Mouse (Mus musculus) stomach, postnatal 0 days (tissue): ENCODE results near the gene Sipa1l2. TPM values are rescaled to one million over a fixed set of nuclear protein-coding genes. Genes with fewer than 3 reads are reported as not detected.
A peak's percentile ranks its signal among the peaks of the same experiment; 100 is the strongest.

Experiments used
- ATAC-seq: fragments of 200-750 bp; cut with Nextera tagmentation; 2 replicates; pipeline ENCODE4 v1.8.0; 2017; ENCODE audit not compliant: low FRiP score, low TSS enrichment
- DNase-seq: peaks from one replicate; pipeline ENCODE4 v3.0.0-alpha.2; 2016; ENCODE audit warnings: low spot score
- H3K27ac ChIP-seq: fragments of 300-500 bp; sonication (generic); replicated peaks from 2 replicates; pipeline ENCODE4 v1.5.1; 2014; ENCODE audit warnings: mild to moderate bottlenecking, control low read depth
- H3K27me3 ChIP-seq: fragments of 300-500 bp; sonication (generic); 2 replicates; pipeline ENCODE4 v1.6.1; 2014; ENCODE audit warnings: low read length; ENCODE audit not compliant: control insufficient read depth, insufficient read depth
- H3K36me3 ChIP-seq: fragments of 300-500 bp; sonication (generic); 2 replicates; pipeline ENCODE4 v1.6.1; 2014; ENCODE audit warnings: low read length, mixed read lengths; ENCODE audit not compliant: control insufficient read depth, insufficient read depth
- H3K4me1 ChIP-seq: fragments of 300-500 bp; sonication (generic); replicated peaks from 2 replicates; pipeline ENCODE4 v1.6.1; 2014; ENCODE audit warnings: antibody characterized with exemption; ENCODE audit not compliant: control insufficient read depth, insufficient read depth
- H3K4me2 ChIP-seq: fragments of 300-500 bp; sonication (generic); replicated peaks from 2 replicates; pipeline ENCODE4 v1.6.1; 2014; ENCODE audit warnings: low read depth, mild to moderate bottlenecking, control low read depth, moderate library complexity
- H3K4me3 ChIP-seq: fragments of 300-500 bp; sonication (generic); 2 replicates; pipeline ENCODE4 v1.5.1; 2014; ENCODE audit warnings: low read depth, low read length, control low read depth
- H3K9ac ChIP-seq: fragments of 300-500 bp; sonication (generic); 2 replicates; pipeline ENCODE4 v1.6.1; 2014; ENCODE audit warnings: mild to moderate bottlenecking, low read length, control low read depth, mixed read lengths
- H3K9me3 ChIP-seq: fragments of 300-500 bp; sonication (generic); 2 replicates; pipeline ENCODE4 v1.6.1; 2016; ENCODE audit warnings: low read length; ENCODE audit not compliant: control insufficient read depth
- CTCF ChIP-seq: IDR thresholded peaks from 2 replicates; pipeline ENCODE4 v1.5.1; 2016; ENCODE audit warnings: antibody characterized with exemption, low read depth, mild to moderate bottlenecking, moderate library complexity
- EP300 ChIP-seq: optimal IDR thresholded peaks from 2 replicates; pipeline ENCODE3; 2016; ENCODE audit warnings: antibody characterized with exemption
- WGBS: fragments of 180-500 bp; shearing (Covaris S2); extraction: QIAGEN DNeasy Blood & Tissue Kit; methylation state at CpG from one replicate; pipeline ENCODE4 v1.1.7; 2014; 5-methylcytosine and 5-hydroxymethylcytosine counted together
- polyA plus RNA-seq: library from polyadenylated mRNA; unstranded; fragments of >200 nt; fragmentation: Nextera tagmentation; extraction: Ambion mirVana; gene quantifications from 2 replicates; pipeline ENCODE4 v1.2.1, GENCODE M21; 2015

Gene Sipa1l2
- polyA plus RNA-seq, 1 experiment from 2014 or later = 3.1 TPM

DNA sequence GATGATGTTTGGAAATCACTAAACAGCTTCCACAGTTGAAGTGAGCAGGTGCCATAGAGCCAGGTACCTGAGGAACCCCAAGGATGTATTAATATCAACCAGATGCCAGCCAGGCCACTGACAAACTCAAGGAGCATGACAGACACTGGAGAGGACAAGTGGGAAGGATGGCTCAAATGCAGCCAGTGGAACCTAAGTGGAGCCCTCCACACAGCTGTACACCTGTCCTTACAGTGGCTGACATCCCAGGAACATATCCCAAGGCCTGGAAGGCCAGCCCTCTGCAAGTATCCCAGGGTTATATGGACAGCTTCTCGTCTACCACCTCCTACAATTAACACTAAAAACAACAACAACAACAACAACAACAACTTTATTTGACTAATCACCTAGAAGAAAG lies 57.0 kb downstream of the Sipa1l2 start:
- H3K9ac ChIP-seq = no peak overlapping the region
- ATAC-seq = no peak
- peaks cover 2% of the 10 kb centered on the region for H3K4me1 ChIP-seq
- no peaks in the 10 kb centered on the region for H3K27me3 ChIP-seq
- no peak overlapping the region for H3K27ac ChIP-seq
- no peaks in the 10 kb centered on the region for H3K9me3 ChIP-seq
- no peak overlapping the region for H3K4me3 ChIP-seq
- no peaks in the 10 kb centered on the region for H3K36me3 ChIP-seq
- 83% methylated on average over 1 of the region's 1 CpGs for WGBS
- TF ChIP-seq CTCF (no peak), EP300 (no peak)
- no peak for DNase-seq
- H3K4me2 ChIP-seq = no peak overlapping the region

DNA sequence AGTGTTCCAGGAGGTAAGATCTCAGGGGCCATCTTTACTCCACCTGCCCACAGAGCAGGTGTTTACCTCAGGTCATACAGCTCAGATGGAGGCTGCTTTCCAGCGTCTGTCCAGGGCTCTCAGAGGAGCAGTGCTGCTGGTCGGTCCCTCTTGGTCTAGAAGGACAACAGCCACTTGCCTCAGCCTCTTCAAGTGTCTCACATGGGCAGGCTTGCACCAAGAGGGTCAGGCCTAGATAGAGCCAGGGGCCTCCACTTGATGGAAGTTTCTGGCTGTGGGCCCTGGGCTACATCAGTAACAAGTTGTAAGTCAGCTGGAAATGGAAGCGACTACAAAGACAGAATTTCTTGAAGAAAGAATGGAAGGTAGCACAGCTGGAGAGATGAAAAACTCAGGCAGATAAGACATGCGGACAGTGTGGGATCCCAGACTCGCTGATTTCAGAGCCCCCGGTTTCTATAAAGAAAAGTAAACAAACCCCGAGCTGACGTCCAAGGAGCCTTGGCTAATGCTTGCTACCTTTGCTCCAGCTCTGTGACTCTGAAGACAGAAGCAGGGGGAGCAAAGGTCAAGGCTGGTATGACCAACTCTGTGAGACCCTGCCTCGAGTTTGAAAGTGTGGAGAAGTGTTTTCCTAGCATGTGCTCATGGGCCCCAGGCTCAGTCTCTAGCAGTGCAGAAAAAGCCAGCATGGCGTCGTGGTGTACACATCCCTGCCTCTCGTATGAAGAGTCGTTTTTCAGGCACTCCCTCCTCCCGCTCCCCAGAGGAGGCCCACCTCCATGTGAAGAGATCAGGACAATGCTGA lies 58.5 kb downstream of the Sipa1l2 start:
- Histone ChIP-seq H3K4me3 (no peak overlapping the region), H3K9ac (no peak overlapping the region)
- DNase-seq = no peak

DNA sequence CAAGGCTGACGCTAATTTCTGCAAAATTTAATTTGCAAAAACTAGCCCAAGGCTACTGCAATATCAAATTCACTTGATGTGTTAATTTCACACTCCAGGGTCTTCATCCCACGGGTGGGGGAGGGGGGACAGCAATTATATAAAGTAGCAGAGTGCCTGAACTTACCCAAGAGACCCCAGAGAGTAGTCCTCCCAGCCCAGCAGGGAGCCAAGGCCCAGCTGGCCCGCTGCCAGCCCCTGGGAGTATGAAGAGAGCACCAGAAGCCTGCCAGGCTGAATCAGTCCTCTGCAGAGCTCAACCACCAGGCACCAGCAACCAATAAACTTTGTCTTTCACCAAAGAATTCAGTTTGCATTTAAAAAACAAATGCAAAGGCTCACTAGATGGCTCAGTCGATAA lies 59.8 kb downstream of the Sipa1l2 start:
- ATAC-seq (no peak), DNase-seq (peak; percentile 34)
- TF ChIP-seq CTCF = no peak
- no peak for TF ChIP-seq EP300
- Histone ChIP-seq H3K9me3 (no peaks in the 10 kb centered on the region), H3K27ac (no peak overlapping the region), H3K27me3 (no peaks in the 10 kb centered on the region), H3K4me2 (no peak overlapping the region), H3K36me3 (no peaks in the 10 kb centered on the region), H3K4me1 (peaks cover 2% of the 10 kb centered on the region; the same call in 1 of the 2 replicates), H3K4me3 (no peak overlapping the region), H3K9ac (no peak overlapping the region)
- WGBS = 41% methylated on average over 4 of the region's 4 CpGs

More for the DNA sequence above, 58.5 kb downstream of the Sipa1l2 start:
- Histone ChIP-seq H3K4me1 (peaks cover 2% of the 10 kb centered on the region; the same call in 1 of the 2 replicates), H3K27ac (no peak overlapping the region), H3K27me3 (no peaks in the 10 kb centered on the region), H3K4me2 (no peak overlapping the region), H3K9me3 (no peaks in the 10 kb centered on the region), H3K36me3 (no peaks in the 10 kb centered on the region)
- ATAC-seq = no peak
- no peak for TF ChIP-seq CTCF
- no peak for TF ChIP-seq EP300
- WGBS = 48% methylated on average over 14 of the region's 14 CpGs

DNA sequence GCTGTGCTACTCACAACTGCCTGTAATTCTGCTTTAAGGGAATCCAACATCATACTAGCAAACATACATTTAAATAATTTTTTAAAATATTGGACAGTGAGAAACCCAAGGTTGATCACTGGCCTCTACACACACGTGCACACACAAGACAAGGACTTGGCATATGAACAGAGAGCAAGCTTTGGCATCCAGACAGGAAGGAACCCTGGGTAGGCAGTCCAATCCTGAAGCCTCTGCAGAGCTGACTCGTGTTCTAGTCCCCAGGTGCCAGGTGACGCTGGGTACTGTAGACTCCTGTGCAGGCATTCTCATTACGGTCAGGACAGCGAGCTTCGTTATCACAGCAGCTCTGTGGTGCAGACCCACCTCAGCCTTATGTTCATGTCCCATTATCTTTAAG lies 60.4 kb downstream of the Sipa1l2 start:
- Histone ChIP-seq H3K4me3 (no peak overlapping the region), H3K27me3 (no peaks in the 10 kb centered on the region), H3K36me3 (no peaks in the 10 kb centered on the region), H3K4me1 (peaks cover 2% of the 10 kb centered on the region; the same call in 1 of the 2 replicates), H3K9me3 (no peaks in the 10 kb centered on the region), H3K4me2 (no peak overlapping the region), H3K27ac (no peak overlapping the region), H3K9ac (no peak overlapping the region)
- ATAC-seq (no peak), DNase-seq (no peak)
- 77% methylated on average over 6 of the region's 6 CpGs for WGBS
- no peak for TF ChIP-seq CTCF
- TF ChIP-seq EP300 = no peak

DNA sequence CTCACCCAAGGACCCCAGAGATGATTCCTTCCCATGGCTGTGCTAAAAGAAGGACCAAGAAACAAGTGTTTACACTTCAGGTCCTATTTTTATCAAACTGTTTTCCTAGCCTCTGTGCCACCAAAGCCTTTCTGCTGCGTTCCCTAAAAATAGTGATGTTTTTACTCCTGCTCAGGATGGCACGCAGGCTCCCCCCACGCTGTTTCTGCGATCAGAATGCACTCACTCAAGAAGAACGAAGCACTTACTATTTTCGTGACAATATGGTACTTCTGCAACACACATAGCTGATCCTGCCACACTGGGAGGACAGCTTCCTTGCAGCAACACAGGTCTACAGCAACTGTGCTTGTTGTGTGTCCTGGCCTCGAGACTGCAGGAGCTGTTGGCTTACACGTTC lies 62.3 kb downstream of the Sipa1l2 start:
- Histone ChIP-seq H3K9me3 (no peaks in the 10 kb centered on the region), H3K4me1 (no peaks in the 10 kb centered on the region), H3K4me3 (no peak overlapping the region), H3K27me3 (no peaks in the 10 kb centered on the region), H3K36me3 (no peaks in the 10 kb centered on the region), H3K4me2 (no peak overlapping the region), H3K9ac (no peak overlapping the region), H3K27ac (no peak overlapping the region)
- TF ChIP-seq CTCF = no peak
- ATAC-seq (no peak), DNase-seq (no peak)
- 67% methylated on average over 8 of the region's 8 CpGs for WGBS

DNA sequence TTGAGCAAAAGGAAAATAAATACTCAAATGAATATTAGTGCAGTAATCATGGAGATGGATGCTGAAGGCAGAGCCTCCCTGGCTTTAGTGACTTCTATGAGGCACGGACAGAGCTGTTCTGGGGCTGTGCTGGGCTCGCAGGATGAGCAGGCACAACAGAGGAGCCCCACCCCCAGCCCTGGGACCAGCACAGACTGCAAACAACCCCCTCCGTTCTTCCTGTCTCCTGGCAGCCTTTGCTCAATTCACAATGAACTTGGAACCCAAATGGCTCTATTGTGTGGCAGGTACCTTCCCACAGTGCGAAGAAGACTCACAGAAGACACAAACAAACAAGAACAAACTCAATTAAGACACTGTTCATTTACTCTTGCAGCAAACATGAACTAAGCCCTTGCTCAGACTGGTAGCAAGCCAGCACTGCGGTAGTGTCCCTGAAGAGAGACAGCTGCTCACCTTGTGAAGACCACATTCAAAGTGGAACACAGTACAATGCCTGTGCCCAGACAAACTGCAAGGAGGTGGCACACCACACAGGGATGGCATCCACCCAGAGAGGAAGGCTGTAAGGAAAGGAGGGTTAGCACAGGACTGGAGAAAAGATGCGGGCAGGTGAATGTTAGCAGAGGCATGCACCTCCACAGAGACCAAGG lies 64.9 kb downstream of the Sipa1l2 start:
- H3K9me3 ChIP-seq = no peaks in the 10 kb centered on the region
- H3K4me3 ChIP-seq = no peak overlapping the region
- H3K36me3 ChIP-seq = no peaks in the 10 kb centered on the region
- no peak overlapping the region for H3K9ac ChIP-seq
- ATAC-seq = no peak
- no peaks in the 10 kb centered on the region for H3K4me1 ChIP-seq
- no peaks in the 10 kb centered on the region for H3K27me3 ChIP-seq
- WGBS = 56% methylated on average over 6 of the region's 6 CpGs
- H3K27ac ChIP-seq = no peak overlapping the region
- no peak overlapping the region for H3K4me2 ChIP-seq
- TF ChIP-seq CTCF (no peak), EP300 (no peak)
- DNase-seq = no peak
